Mouse (Mus musculus) urinary bladder, adult 18-20 months (tissue): ENCODE results near the gene Fbxw4.

Source experiments
- DNase-seq, 2 experiments: peaks; one replicate each; pipeline ENCODE4 v3.0.0; 2022; ENCODE audit warnings: low spot score in 2 of 2, mixed read lengths in 2 of 2

Fbxw4 gene

DNA sequence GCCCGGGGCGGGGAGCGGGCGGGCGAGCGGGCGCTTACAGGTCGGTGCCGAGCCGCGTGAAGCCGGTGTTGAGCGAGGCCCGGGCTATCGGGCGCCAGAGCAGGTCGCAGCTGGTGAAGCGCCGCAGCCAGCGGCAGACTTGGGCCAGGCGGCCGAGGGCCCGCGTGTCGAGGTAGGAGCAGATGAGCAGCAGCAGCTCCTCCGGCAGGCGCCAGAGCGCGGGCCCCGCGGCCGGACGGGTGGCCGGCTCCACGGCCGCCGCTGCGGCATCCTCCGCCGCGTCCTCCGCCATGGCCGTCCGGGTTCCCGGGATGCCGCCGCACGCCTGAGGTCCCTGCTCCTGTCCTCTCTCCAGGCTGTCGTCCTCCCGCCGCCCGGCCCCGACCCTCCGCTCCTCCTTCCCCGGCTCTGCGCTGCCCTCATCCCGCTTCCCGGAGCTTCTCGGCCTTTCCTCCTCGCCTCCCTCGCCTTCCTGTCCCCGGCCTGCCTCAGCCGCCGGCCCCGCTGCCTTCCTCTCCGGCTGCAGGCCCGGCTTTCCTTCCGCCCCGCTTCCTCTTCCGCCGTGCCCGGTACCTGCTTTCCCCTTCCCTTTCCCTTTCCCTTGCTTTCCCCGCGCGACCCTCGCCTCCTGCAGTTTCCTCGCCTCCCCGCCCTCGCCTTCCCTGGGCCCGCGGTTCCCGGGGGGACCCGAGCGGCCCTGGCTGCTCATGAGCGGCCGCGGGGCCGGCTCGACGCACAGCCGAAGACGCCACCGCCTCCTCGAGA, at the start of gene Fbxw4:
Gene Fbxw4 (minus strand): TSS at position 575 of the 765 bp plus-strand sequence.
- peak; percentile 45 to 83 for DNase-seq

DNA sequence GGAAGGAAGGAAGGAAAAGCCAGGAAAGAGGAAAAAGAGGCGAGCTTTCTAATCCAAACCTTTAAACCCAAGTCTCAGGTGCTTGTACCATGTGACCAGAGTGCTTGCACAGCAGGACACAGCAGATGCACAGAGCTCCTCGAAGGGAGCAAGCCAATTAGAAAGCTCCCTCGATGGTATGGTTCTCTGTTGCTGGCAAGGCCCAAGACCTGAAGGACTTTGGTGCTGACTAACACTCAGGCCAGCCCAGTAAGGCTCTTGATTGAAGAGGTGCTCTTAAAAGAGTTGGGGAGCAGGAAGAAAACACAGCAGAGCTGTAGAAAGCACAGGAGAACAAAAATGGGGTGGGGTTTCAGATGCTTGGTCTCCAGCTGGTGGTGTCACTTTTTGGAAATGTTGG, 48.6 kb upstream of the Fbxw4 start:
- DNase-seq = no peak

DNA sequence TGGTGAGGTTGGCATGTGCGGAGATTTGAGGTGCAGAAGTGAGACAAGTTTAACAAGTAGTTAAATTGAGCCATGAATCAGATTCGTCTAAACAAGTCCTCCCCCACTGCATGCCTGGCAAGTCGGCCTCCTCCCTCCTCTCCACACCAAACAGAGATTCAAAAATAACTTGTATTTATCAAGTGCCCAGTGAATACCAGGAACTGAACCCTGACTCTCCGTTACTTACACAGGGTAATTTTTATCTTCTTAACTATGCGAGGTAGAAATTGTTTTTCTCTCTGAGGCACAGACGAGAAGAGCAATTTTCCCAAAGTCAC, 36.1 kb upstream of the Fbxw4 start:
- peak in 1 of 2 experiments; percentile 41 for DNase-seq

DNA sequence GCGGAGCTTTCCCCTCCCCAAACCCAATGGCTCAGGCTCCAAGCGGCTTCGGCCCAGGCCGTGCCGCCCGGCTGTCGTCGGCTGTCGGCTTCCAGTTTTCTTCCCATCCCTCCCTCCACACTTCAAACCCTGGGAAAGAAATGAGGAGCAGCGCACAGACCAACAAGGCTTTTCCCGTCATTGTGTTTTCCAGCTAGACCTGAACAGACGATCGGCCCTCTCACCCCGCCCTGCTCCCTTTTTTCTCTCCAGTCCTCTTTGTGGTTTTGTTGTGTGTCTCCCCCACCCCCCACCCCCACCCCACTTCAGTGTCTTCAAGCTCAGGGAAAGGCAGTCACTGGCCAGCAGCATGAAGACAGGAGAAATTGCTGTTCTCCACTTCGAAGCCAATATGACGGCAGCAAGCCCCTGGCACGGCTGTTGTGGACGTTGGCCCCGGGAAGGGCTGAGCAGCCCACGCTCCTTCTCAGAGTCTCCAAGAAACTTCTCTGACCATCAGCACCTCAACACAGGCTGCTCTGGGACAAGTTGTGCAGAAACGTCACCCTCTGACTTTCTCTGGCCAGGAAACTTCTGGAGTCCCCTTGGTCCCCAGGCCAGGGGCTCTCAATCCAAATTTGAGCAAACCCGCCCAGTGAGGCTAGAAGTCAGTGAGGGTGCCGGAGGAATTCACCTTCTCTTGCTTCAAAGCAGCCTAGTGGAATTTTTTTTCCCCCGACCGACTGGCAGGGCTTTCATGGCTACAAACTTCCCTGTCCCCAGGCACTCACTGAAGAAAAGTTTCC, 35.6 kb upstream of the Fbxw4 start:
- DNase-seq = no peak

DNA sequence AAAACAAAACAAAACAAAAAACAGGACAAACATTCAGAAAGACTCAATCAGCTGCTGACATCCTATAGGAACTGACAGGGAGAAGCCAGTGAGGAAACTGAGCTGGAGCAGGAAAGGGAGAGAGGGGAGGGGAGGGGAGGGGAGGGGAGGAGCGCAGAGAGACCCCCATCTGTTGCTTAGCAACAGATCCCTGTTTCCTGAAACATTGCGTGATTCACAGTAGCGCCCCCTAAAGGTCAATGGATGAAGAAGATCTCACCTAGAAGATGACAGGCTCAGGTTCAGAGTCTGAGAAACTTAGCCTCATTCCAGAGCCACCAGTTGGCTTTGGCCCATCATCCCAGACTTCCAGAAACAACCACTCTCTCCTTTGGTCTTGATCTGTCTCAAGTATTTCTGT, 33.9 kb upstream of the Fbxw4 start:
- no peak for DNase-seq

DNA sequence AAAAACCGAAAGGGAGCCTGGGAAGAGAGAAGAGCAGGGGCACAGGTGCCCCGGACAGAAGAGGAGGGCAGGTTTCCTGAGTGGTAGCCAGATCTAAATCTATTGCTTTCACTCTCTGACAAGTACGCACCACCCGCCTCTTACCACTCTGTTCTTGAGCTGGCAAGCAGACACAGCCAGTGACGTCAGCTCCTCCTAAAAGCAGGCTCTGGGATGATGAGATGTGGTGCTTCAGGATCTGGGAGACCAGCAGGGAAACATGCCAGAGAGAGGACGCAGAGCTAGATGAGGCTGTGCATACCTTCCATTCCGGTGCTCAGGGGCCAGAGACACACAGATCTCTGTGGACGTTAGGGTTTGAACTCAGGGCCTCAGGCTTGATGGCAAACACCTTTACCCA, 32.1 kb upstream of the Fbxw4 start:
- no peak for DNase-seq

DNA sequence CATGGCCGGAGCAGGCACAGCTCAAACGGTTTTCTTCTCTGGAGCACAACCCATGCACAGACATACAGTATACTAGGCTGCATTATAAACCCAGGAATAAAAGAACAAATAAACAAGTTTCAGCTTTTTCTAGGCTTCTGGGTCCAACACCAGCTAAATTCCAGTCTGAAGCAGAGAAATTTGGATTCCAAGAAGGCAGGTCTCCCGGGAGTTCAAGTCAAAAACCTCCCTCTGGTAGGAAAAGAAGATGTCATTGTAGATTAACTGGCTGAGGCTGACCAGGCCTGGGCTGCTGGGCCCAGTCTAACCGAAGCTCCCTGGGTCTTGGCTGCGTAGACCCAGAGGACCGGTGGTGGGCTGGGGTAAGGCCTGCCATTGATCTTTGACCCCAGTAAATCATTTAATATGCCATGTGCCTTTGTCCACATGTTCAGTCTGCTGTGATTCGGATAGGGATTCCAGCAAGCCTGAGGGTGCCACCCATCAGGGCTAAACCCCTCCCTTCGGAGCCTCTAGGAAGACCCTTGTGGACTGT, 31.0 kb upstream of the Fbxw4 start:
- no peak for DNase-seq

DNA sequence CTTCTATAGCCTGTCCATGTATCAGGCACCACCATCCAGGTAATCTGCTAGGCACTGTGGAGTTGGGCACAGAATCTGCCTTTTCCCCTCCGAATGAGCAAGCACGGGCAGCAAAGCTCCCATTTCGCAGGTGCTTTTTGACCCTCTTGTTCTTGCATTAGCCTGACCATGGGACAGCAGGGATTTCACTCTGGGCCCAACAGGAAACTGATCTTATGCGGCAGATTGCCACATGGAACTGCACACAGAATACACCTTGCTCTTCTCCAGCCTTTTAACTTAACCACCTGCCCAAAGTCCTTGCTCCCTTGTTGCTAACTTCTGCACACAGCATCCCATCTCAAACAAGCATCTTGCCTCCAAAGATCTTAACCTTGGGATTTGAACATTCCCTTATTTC, 26.9 kb upstream of the Fbxw4 start:
- no peak for DNase-seq

DNA sequence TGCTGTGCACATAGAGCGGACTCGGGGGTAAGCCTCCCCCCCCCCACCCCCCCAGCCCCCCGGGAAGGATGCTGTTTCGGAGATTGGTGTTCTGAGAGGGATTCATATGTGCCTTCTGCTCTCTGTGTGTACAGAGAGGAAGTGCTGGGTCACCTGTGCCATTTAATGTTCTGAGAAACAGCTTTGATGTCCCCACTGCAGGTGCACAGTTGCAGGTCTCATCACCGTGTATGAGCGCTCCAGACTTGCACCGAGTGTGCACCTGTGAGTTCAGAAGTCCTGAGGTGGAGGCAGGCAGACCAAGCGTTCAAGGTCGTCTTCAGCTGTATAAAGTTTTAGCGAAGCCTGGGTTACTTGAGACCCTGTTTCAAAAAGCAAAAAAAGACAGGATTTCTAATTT, 23.6 kb upstream of the Fbxw4 start:
- no peak for DNase-seq

DNA sequence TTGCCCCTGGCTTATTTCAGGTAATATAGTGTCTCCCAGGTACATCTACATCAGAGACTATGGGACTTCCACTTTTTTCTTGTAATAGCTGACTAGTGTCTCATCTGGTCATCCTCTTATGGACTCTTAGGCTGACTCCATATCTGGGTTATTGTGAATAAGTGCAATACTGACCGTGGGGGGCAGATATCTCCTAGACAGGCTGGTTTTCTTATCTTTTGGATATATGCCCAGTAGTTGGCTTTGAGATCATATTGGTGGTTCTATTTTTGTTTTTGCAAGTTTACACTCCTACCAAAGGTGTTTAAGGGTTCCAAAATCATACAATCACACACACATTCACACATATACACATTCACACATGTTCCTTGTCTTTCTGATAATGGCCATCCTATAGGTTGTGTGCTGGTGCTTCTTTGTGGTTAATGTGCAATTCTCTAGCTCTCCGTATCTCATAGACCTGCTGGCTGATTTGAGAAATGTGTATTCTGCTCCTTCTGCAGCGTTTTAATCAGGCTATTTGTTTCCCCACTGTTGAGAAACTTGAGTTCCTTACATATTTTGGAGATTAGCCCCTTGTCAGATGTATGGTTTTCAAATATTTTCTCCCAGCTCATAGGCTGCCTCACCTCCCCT, 20.5 kb upstream of the Fbxw4 start:
- DNase-seq = no peak

DNA sequence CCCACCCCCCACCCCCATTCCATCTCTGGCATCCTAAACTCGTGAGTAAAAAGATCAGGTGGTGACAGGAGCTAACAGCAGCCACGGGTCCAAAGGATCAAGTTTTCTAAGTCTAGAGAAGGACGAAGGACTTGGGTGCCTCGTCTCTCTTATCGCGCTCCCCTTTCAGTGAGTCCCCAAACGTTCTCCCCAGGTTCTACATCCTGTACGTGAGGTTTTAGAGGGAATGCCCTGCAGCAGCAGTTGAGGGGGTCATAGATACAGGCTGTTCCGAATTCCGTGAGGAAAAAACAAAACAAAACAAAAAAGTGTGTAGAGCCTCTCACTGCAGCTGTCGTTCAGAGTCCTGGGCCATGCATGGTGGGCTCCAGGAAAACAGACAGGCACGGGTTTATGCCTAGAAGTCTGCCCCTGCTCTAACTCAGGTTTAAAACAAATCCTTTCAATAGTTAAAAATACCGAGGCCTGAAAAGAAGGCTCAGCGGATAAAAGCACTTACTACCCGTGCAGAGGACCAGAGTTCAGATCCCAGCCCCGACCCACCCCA, 16.7 kb upstream of the Fbxw4 start:
- DNase-seq = no peak

DNA sequence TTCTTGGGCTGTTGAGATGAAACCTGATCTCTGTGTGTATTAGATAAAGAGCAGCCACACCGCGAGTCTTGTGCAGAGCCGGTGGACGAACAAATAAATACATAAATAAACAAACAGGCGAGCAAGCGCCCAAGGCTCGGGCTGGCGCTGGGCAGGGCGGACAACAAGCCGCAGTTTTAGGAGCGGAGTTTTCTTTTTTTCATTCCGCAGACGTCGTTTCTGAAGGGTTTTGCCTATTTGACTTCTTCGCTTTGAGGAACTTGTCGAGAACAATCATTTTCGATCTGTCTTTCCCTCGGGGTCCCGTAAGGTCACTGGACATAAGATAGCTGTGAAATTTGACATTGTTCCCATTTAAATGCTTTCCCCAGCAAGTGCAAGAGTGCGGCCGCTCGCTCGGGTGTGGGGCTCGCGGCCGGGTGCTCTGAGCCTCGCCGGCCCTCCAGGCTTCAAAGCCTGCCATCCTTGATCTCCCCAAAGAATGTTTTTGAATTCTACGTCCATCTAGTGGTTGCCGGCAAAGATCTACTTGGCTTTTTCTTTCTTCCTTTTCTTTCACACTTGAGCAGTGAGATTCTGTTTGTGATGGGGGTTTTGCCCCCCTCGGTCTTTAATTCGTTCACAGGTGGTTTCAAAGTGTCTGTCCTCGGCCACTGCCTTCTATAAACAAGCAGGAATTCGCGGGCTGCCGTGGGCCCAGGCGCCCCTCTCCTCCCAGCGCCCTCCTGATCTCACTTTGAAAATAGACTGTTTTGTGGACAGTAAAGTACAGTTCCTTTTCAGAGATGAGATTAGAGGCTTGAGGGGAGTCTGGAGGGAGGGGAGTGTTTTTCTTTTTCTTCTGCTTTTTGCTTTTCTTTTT, 15.8 kb upstream of the Fbxw4 start:
- no peak for DNase-seq

DNA sequence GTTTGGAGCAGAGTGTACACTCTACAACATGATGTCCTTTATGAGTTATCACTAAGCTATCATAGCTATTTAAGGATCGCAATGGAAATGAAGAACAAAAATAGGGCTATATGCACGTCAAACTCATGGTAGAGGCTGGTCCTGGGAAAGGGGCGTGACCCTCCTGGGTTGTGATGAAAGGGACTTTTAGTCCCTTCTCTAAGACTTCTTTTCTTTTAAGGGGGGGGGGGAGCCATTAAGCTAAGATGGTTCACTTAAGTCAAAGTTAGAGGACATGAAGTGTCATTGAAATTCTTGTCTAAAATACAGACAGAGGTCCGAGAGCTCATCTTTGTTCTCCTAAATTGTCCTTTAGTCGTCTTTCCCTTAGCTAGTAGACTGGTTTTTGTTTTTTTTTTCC, 15.1 kb upstream of the Fbxw4 start:
- DNase-seq = no peak

DNA sequence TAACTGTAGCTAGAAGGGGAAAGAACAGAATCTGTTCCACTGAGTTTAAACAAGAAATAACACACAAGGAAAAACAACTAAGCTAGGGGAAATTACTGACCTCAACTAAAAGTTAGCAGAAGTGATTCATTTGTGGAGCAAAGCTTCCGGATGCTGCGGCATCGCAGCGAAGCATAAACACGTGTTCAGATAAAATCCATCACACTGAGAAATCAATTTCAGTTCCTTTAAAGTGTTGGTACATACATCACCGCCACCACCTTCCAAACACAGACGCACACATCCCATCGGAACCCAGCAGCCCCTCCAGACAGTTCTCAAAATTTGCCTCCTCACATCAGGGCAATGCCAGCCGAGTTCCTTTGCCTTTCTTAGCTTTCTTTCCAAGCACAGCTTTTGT, 12.9 kb upstream of the Fbxw4 start:
- DNase-seq = no peak

DNA sequence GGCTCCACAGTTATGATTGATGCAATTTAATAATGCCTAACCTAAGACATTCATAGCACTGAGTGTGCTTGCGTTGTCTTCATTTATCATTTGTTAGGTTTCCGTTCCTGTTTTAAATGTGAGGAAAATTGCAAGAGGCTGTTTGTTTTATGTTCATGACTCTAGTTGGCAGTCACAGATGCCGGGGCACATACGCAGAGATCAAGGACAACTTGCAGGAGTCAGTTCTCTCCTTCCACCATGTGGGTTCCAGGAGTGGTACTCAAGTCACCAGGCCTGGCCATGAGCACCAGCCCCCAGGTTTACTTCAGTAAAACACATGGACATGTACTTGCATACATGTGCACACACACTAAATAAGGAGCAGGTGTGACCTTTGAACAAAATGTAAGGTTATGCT, 8.9 kb upstream of the Fbxw4 start:
- DNase-seq = no peak

DNA sequence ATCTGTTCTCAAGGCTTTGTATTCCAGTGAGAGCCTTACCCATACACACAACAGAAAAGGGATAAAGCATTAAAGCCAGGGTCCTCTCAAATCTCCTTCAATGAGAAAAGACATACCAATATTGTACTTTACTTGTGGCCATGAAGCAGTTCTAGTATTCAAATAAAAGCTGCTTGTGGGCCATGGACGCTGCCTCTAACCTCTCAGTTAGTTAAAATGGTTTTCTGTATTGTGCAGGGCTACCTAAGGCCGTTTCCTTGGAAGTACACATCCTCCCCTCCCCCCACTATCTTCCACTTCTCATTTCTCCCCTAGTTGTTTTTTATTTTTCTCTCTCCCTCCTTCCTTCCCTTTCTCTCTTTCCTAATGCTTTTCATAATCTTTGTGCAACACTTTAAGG, 3.7 kb upstream of the Fbxw4 start:
- DNase-seq = no peak

DNA sequence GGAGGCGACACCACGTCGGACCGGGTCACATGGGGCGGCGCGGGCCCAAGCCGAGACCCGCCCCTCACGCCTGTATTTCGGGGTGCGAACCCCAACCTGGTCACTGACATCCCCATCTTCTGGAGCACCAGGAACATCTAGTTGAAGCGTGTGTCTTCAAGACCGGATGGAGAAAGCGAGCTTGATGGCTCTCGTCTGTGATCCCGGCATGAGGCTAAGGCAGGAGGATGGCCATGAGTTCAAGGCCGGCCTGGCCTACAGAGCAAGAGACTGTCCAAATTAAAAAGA, 335 bp upstream of the Fbxw4 start:
- no peak for DNase-seq

DNA sequence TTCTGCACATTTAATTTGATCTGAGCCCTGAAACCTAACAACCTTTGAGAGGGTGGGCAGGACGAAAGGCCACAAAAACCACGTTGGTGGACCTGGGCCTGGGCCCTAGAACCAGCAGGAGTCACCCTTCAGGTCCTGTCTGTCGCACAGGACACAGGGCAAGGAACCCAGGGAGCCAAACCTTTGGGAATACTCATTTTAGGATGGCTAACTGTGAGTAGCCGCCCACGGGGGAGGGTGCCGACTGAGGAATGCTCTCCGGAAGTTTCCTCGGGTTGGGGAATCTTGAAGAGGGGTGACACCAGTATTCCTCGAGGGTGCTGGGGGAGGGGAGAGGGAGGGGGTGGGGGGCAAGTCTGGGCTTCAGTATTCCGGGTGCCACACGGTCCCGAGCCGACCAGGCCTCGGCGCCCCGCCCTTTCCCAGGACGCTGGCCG, 793 bp downstream of the Fbxw4 start:
- DNase-seq = peak; percentile 3 to 39

DNA sequence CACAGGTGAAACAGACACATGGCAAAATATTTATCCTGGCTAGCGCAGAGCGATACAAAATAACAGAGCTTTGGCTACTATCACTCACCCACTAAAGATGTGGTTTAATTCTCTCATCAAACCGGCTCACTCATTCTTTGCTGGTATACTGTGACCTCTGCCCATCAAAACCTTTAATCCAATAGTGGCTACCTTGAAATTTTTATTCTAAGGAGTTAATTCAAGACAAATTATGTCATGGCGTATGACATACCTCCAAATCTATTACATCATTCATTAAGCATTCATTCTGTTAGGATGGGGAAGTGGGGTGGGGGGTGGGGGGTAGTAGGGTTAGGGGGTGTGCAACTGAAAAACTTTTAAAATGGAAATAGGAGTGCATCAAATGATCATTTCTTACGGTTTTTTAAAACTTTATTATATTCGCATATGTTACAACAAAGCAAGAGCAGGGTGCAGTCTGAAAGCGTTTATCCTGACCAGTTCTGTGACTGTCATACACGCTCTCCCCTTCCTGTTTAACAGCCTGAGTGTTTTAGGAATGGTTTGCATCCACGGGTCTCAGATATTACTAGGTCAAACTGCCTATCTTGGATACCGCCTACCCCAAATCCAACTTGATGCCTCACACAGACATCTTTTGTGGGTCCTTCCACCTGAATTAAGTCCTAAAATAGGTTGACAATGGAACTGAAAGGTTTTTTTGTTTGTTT, 1.4 kb downstream of the Fbxw4 start:
- DNase-seq = no peak

DNA sequence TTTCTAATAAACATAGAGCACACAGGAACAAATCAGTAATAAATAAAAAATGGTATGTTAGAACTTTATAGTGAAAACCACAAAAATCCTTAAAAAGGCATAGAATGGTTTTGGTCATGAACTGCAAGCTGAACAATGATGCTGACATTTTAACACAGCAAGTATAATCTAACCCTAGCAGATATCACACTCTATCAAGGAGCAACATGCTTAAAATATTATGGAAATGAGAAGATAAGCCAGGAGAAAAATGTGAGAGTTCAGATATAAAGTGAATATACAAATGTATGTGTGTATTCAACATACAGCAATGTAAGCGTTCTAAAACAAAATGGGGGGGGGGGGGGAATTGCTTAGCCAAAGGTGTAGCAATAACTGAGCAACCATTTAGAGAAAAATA, 2.3 kb downstream of the Fbxw4 start:
- no peak for DNase-seq
